Mouse (Mus musculus): Measurements from ENCODE around the gene Trub2.

GRCm38 (mm10) chr2:29803400-29803831 lies 15.1 kb upstream of the Trub2 start:
- TF ChIP-seq CTCF (IDR thresholded peaks at IDR 0.05; ENCODE audit: low read depth, low read length): peak; percentile 56
- no peak for TF ChIP-seq EP300 (IDR thresholded peaks at IDR 0.05; ENCODE audit: insufficient read depth, low read depth, low read length)
- TF ChIP-seq POLR2A (IDR thresholded peaks at IDR 0.05; ENCODE audit: insufficient read depth, low read length): no peak
